Mouse (Mus musculus): ENCODE results near the gene Rad54l2. TPM values are rescaled to one million over a fixed set of nuclear protein-coding genes. Genes with fewer than 3 reads are reported as not detected.

Gene Rad54l2
- polyA plus RNA-seq, 1 experiment = 10.7 TPM

- peaks cover 16% of the 10 kb centered on the region for H3K4me1 ChIP-seq (ENCODE audit: control insufficient read depth, insufficient read depth, low read length)
- TF ChIP-seq CTCF (IDR thresholded peaks at IDR 0.05; ENCODE audit: borderline replicate concordance, insufficient read depth, low read depth, low read length) (no peak), POLR2A (IDR thresholded peaks at IDR 0.05; ENCODE audit: borderline replicate concordance, insufficient read depth, low read length) (no peak)
- WGBS = 5% methylated on average over 39 of the region's 44 CpGs
- peak within 1 kb of the TSS; percentile 46 for H3K4me3 ChIP-seq (replicated peaks; ENCODE audit: insufficient read depth, low read depth, low read length)
- no peak within 1 kb of the TSS for H3K27ac ChIP-seq (ENCODE audit: insufficient read depth, low read length)
- H3K27me3 ChIP-seq (ENCODE audit: control insufficient read depth, insufficient read depth, low read length) = no peaks in the 10 kb centered on the region; the same call in 1 of the 2 replicates
- DNase-seq = no peak
Measured at GRCm38 (mm10) chr9:106655884-106656720, 132.9 kb downstream of the Rad54l2 start, which contains the start of gene Grm2. Gene Grm2 (minus strand): TSS chr9:106656082.

- Histone ChIP-seq H3K4me3 (replicated peaks; ENCODE audit: insufficient read depth, low read depth, low read length) (no peak overlapping the region), H3K27me3 (ENCODE audit: control insufficient read depth, insufficient read depth, low read length) (no peaks in the 10 kb centered on the region; the same call in 1 of the 2 replicates), H3K4me1 (ENCODE audit: control insufficient read depth, insufficient read depth, low read length) (peaks cover 16% of the 10 kb centered on the region), H3K27ac (ENCODE audit: insufficient read depth, low read length) (no peak overlapping the region)
- 84% methylated on average over 1 of the region's 1 CpGs for WGBS
- DNase-seq = no peak
- TF ChIP-seq CTCF (IDR thresholded peaks at IDR 0.05; ENCODE audit: borderline replicate concordance, insufficient read depth, low read depth, low read length) (peak; percentile 29; the same call in 1 of the 2 replicates), POLR2A (IDR thresholded peaks at IDR 0.05; ENCODE audit: borderline replicate concordance, insufficient read depth, low read length) (no peak)
Measured at GRCm38 (mm10) chr9:106652720-106653119, 136.3 kb downstream of the Rad54l2 start.

- Histone ChIP-seq H3K27me3 (ENCODE audit: control insufficient read depth, insufficient read depth, low read length) (no peaks in the 10 kb centered on the region), H3K4me3 (replicated peaks; ENCODE audit: insufficient read depth, low read depth, low read length) (no peak overlapping the region), H3K4me1 (ENCODE audit: control insufficient read depth, insufficient read depth, low read length) (no peaks in the 10 kb centered on the region), H3K27ac (ENCODE audit: insufficient read depth, low read length) (no peak overlapping the region)
- WGBS = 56% methylated on average over 27 of the region's 27 CpGs
- DNase-seq = no peak
- no peak for TF ChIP-seq POLR2A (IDR thresholded peaks at IDR 0.05; ENCODE audit: borderline replicate concordance, insufficient read depth, low read length)
- no peak for TF ChIP-seq CTCF (IDR thresholded peaks at IDR 0.05; ENCODE audit: borderline replicate concordance, insufficient read depth, low read depth, low read length)
Measured at GRCm38 (mm10) chr9:106647226-106647625, 141.8 kb downstream of the Rad54l2 start.

GRCm38 (mm10) chr9:106645684-106646271 lies 143.2 kb downstream of the Rad54l2 start:
- TF ChIP-seq CTCF (IDR thresholded peaks at IDR 0.05; ENCODE audit: borderline replicate concordance, insufficient read depth, low read depth, low read length) = no peak
- WGBS = 81% methylated on average over 9 of the region's 9 CpGs
- Histone ChIP-seq H3K4me1 (ENCODE audit: control insufficient read depth, insufficient read depth, low read length) (no peaks in the 10 kb centered on the region), H3K27me3 (ENCODE audit: control insufficient read depth, insufficient read depth, low read length) (no peaks in the 10 kb centered on the region), H3K4me3 (replicated peaks; ENCODE audit: insufficient read depth, low read depth, low read length) (no peak overlapping the region), H3K27ac (ENCODE audit: insufficient read depth, low read length) (no peak overlapping the region)
- DNase-seq = no peak

GRCm38 (mm10) chr9:106643787-106644186 lies 145.2 kb downstream of the Rad54l2 start:
- WGBS = 75% methylated on average over 6 of the region's 6 CpGs
- H3K27ac ChIP-seq (ENCODE audit: insufficient read depth, low read length) = no peak overlapping the region
- no peak for DNase-seq

GRCm38 (mm10) chr9:106643128-106643527 lies 145.9 kb downstream of the Rad54l2 start:
- TF ChIP-seq POLR2A (IDR thresholded peaks at IDR 0.05; ENCODE audit: borderline replicate concordance, insufficient read depth, low read length) = no peak
- TF ChIP-seq CTCF (IDR thresholded peaks at IDR 0.05; ENCODE audit: borderline replicate concordance, insufficient read depth, low read depth, low read length) = peak; percentile 67
- Histone ChIP-seq H3K4me1 (ENCODE audit: control insufficient read depth, insufficient read depth, low read length) (no peaks in the 10 kb centered on the region), H3K27ac (ENCODE audit: insufficient read depth, low read length) (no peak overlapping the region), H3K4me3 (replicated peaks; ENCODE audit: insufficient read depth, low read depth, low read length) (no peak overlapping the region), H3K27me3 (ENCODE audit: control insufficient read depth, insufficient read depth, low read length) (no peaks in the 10 kb centered on the region)
- peak; percentile 59 to 67 for DNase-seq
- WGBS = 22% methylated on average over 7 of the region's 7 CpGs

More at GRCm38 (mm10) chr9:106643787-106644186, 145.2 kb downstream of the Rad54l2 start:
- TF ChIP-seq CTCF (IDR thresholded peaks at IDR 0.05; ENCODE audit: borderline replicate concordance, insufficient read depth, low read depth, low read length) (no peak), POLR2A (IDR thresholded peaks at IDR 0.05; ENCODE audit: borderline replicate concordance, insufficient read depth, low read length) (no peak)
- H3K4me3 ChIP-seq (replicated peaks; ENCODE audit: insufficient read depth, low read depth, low read length) = no peak overlapping the region
- H3K4me1 ChIP-seq (ENCODE audit: control insufficient read depth, insufficient read depth, low read length) = no peaks in the 10 kb centered on the region
- no peaks in the 10 kb centered on the region for H3K27me3 ChIP-seq (ENCODE audit: control insufficient read depth, insufficient read depth, low read length)

GRCm38 (mm10) chr9:106641346-106641745 lies 147.6 kb downstream of the Rad54l2 start:
- no peak for TF ChIP-seq POLR2A (IDR thresholded peaks at IDR 0.05; ENCODE audit: borderline replicate concordance, insufficient read depth, low read length)
- no peak for TF ChIP-seq CTCF (IDR thresholded peaks at IDR 0.05; ENCODE audit: borderline replicate concordance, insufficient read depth, low read depth, low read length)
- H3K27ac ChIP-seq (ENCODE audit: insufficient read depth, low read length) = no peak overlapping the region
- no peaks in the 10 kb centered on the region for H3K27me3 ChIP-seq (ENCODE audit: control insufficient read depth, insufficient read depth, low read length)
- H3K4me1 ChIP-seq (ENCODE audit: control insufficient read depth, insufficient read depth, low read length) = no peaks in the 10 kb centered on the region
- 45% methylated on average over 5 of the region's 5 CpGs for WGBS
- no peak for DNase-seq
- no peak overlapping the region for H3K4me3 ChIP-seq (replicated peaks; ENCODE audit: insufficient read depth, low read depth, low read length)

GRCm38 (mm10) chr9:106638154-106638553 lies 150.8 kb downstream of the Rad54l2 start:
- TF ChIP-seq POLR2A (IDR thresholded peaks at IDR 0.05; ENCODE audit: borderline replicate concordance, insufficient read depth, low read length) (no peak), CTCF (IDR thresholded peaks at IDR 0.05; ENCODE audit: borderline replicate concordance, insufficient read depth, low read depth, low read length) (no peak)
- Histone ChIP-seq H3K27me3 (ENCODE audit: control insufficient read depth, insufficient read depth, low read length) (no peaks in the 10 kb centered on the region), H3K4me1 (ENCODE audit: control insufficient read depth, insufficient read depth, low read length) (no peaks in the 10 kb centered on the region), H3K4me3 (replicated peaks; ENCODE audit: insufficient read depth, low read depth, low read length) (no peak overlapping the region), H3K27ac (ENCODE audit: insufficient read depth, low read length) (no peak overlapping the region)
- WGBS = 92% methylated on average over 8 of the region's 8 CpGs
- no peak for DNase-seq

Other genes starting within 250 kb of the Rad54l2 start
- not detected in 2 replicates for gene Iqcf3, start 227.6 kb downstream of the Rad54l2 start, polyA plus RNA-seq (2012; rRNA removed)
- not detected in 2 replicates for gene Iqcf4, start 218.2 kb downstream of the Rad54l2 start, polyA plus RNA-seq (2012; rRNA removed)
- gene Iqcf6, start 162.6 kb downstream of the Rad54l2 start, polyA plus RNA-seq (2012; rRNA removed) = not detected in 2 replicates
- 17.1 and 20.5 TPM in 2 replicates for gene Grm2, start 133.1 kb downstream of the Rad54l2 start, polyA plus RNA-seq (2012; rRNA removed)
- 96.5 and 102 TPM in 2 replicates for gene Tex264, start 103.3 kb downstream of the Rad54l2 start, polyA plus RNA-seq (2012; rRNA removed)
- 23.4 and 26.2 TPM in 2 replicates for gene Dcaf1, start 32.7 kb upstream of the Rad54l2 start, polyA plus RNA-seq (2012; rRNA removed)
- gene Rbm15b, start 98.2 kb upstream of the Rad54l2 start, polyA plus RNA-seq (2012; rRNA removed) = 13.1 and 13.5 TPM in 2 replicates
- gene Manf, start 102.8 kb upstream of the Rad54l2 start, polyA plus RNA-seq (2012; rRNA removed) = 54.9 and 67.1 TPM in 2 replicates